Mouse (Mus musculus) liver, postnatal 0 days (tissue): ENCODE measurements at regions not wholly inside any gene's neighbourhood (a gene's known extent, or its start where the extent isn't known, plus 50 kb on each side); places are given as distances from the start of the nearest gene placed in this dataset.
"Not testable (repeated sequence)": the region's sequence is repeated elsewhere in the genome, so short reads cannot be mapped to it uniquely, and the experiment has no call there.

ENCODE experiments used
- ATAC-seq: fragments of 200-750 bp; cut with Nextera tagmentation; 2 replicates; pipeline ENCODE4 v1.8.0; 2017; ENCODE audit warnings: mild to moderate bottlenecking, moderate library complexity
- DNase-seq: peaks from one replicate; pipeline ENCODE4 v3.0.0-alpha.2; 2016
- H3K27ac ChIP-seq: fragments of 300-500 bp; sonication (generic); 2 replicates; pipeline ENCODE4 v1.5.1; 2014; ENCODE audit warnings: antibody characterized with exemption, moderate library complexity, mild to moderate bottlenecking, low read depth
- H3K27me3 ChIP-seq: fragments of 300-500 bp; sonication (generic); 2 replicates; pipeline ENCODE4 v1.6.1; 2014; ENCODE audit warnings: low read length, control low read depth, mixed read lengths; ENCODE audit not compliant: insufficient read depth
- H3K36me3 ChIP-seq: fragments of 300-500 bp; sonication (generic); replicated peaks from 2 replicates; pipeline ENCODE4 v1.6.1; 2014; ENCODE audit warnings: mild to moderate bottlenecking, control low read depth, low read length, moderate library complexity, mixed read lengths; ENCODE audit not compliant: insufficient read depth
- H3K4me1 ChIP-seq: fragments of 300-500 bp; sonication (generic); 2 replicates; pipeline ENCODE4 v1.6.1; 2014; ENCODE audit warnings: antibody characterized with exemption, mild to moderate bottlenecking, control low read depth; ENCODE audit not compliant: insufficient read depth
- H3K4me2 ChIP-seq: fragments of 300-500 bp; sonication (generic); 2 replicates; pipeline ENCODE4 v1.6.1; 2014; ENCODE audit warnings: low read depth, mild to moderate bottlenecking, low read length, moderate library complexity, mixed read lengths
- H3K4me3 ChIP-seq: fragments of 300-500 bp; sonication (generic); 2 replicates; pipeline ENCODE4 v1.5.1; 2014; ENCODE audit warnings: low read depth, low read length
- H3K9ac ChIP-seq: fragments of 300-500 bp; sonication (generic); replicated peaks from 2 replicates; pipeline ENCODE4 v1.6.1; 2014; ENCODE audit warnings: mild to moderate bottlenecking, moderate library complexity
- H3K9me3 ChIP-seq: fragments of 300-500 bp; sonication (generic); 2 replicates; pipeline ENCODE4 v1.6.1; 2016; ENCODE audit warnings: mild to moderate bottlenecking, control low read depth, low read length, mixed read lengths
- CTCF ChIP-seq: sonication (generic); IDR thresholded peaks from 2 replicates; pipeline ENCODE4 v1.5.1; 2016; ENCODE audit warnings: antibody characterized with exemption, low read depth
- EP300 ChIP-seq: IDR thresholded peaks from 2 replicates; pipeline ENCODE4 v1.6.1; 2016; ENCODE audit warnings: antibody characterized with exemption, low read depth, mild to moderate bottlenecking
- WGBS: fragments of 180-500 bp; shearing (Covaris S2); extraction: QIAGEN DNeasy Blood & Tissue Kit; methylation state at CpG from one replicate; pipeline ENCODE4 v1.1.7; 2014; ENCODE audit not compliant: insufficient replicate concordance; 5-methylcytosine and 5-hydroxymethylcytosine counted together

GRCm38 (mm10) chr4:23914423-23914822 is 581.8 kb upstream of the Mms22l start:
- WGBS = 72% methylated on average over 7 of the region's 7 CpGs
- no peak overlapping the region for H3K27ac ChIP-seq
- ATAC-seq (no peak), DNase-seq (no peak)
- H3K4me1 ChIP-seq = no peaks in the 10 kb centered on the region
- H3K9ac ChIP-seq = no peak overlapping the region
- no peaks in the 10 kb centered on the region for H3K36me3 ChIP-seq
- no peak overlapping the region for H3K4me2 ChIP-seq
- H3K9me3 ChIP-seq = no peaks in the 10 kb centered on the region
- H3K27me3 ChIP-seq = no peaks in the 10 kb centered on the region
- no peak overlapping the region for H3K4me3 ChIP-seq
- no peak for TF ChIP-seq CTCF
- TF ChIP-seq EP300 = no peak

GRCm38 (mm10) chr4:23921520-23921919 is 574.7 kb upstream of the Mms22l start:
- Histone ChIP-seq H3K36me3 (no peaks in the 10 kb centered on the region), H3K4me3 (no peak overlapping the region), H3K27ac (no peak overlapping the region), H3K9ac (no peak overlapping the region), H3K4me1 (no peaks in the 10 kb centered on the region), H3K9me3 (no peaks in the 10 kb centered on the region), H3K27me3 (no peaks in the 10 kb centered on the region), H3K4me2 (no peak overlapping the region)
- TF ChIP-seq CTCF (no peak), EP300 (no peak)
- WGBS = 73% methylated on average over 3 of the region's 3 CpGs
- ATAC-seq (no peak), DNase-seq (no peak)

DNA sequence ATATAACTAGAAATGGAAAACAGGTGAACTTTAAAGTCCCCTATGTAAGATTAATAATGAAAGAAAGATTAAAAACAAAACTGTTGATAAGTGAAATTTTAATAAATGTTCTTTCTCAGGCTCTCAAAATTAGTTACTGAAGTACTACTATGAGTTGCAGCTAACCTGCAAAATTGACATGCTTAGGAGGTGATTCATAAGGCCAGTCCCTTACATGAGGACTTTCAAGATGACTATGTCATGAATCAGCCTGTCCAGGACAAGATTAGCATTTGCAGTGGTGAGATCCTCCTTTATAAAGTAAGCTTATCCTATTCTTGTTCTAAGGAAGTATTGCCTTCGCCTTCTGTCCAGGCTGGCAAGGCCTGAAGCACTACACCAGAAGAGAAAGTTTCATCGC is 542.1 kb upstream of the Mms22l start:
- no peak for ATAC-seq
- DNase-seq = no peak
- Histone ChIP-seq H3K27ac (no peak overlapping the region), H3K27me3 (no peaks in the 10 kb centered on the region), H3K9ac (no peak overlapping the region), H3K9me3 (no peaks in the 10 kb centered on the region), H3K4me3 (no peak overlapping the region), H3K4me2 (no peak overlapping the region), H3K4me1 (no peaks in the 10 kb centered on the region), H3K36me3 (no peaks in the 10 kb centered on the region)
- TF ChIP-seq CTCF (no peak), EP300 (no peak)
- WGBS = 71% methylated on average over 2 of the region's 2 CpGs

DNA sequence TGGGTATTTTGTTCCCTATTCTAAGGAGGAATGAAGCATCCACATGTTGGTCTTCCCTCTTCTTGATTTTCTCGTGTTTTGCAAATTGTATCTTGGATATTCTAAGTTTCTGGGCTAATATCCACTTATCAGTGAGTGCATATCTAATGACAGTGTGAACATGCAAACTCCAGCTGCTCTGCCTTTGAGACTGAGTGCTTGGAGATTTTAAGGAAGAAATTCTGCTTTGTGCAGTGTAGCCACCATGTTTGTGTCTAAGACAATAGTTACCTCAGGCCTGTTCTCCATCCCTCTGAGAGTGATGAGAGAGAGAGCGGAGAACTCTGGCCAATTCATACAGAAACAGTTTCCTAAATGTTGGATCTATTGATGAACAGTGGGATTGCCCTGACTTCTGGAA is 514.1 kb upstream of the Mms22l start:
- not testable (repeated sequence) for H3K36me3 ChIP-seq, H3K9ac ChIP-seq, DNase-seq, H3K27me3 ChIP-seq, H3K4me2 ChIP-seq, H3K4me3 ChIP-seq, H3K27ac ChIP-seq, H3K4me1 ChIP-seq, H3K9me3 ChIP-seq, ATAC-seq
- WGBS = 76% methylated on average over 2 of the region's 2 CpGs

DNA sequence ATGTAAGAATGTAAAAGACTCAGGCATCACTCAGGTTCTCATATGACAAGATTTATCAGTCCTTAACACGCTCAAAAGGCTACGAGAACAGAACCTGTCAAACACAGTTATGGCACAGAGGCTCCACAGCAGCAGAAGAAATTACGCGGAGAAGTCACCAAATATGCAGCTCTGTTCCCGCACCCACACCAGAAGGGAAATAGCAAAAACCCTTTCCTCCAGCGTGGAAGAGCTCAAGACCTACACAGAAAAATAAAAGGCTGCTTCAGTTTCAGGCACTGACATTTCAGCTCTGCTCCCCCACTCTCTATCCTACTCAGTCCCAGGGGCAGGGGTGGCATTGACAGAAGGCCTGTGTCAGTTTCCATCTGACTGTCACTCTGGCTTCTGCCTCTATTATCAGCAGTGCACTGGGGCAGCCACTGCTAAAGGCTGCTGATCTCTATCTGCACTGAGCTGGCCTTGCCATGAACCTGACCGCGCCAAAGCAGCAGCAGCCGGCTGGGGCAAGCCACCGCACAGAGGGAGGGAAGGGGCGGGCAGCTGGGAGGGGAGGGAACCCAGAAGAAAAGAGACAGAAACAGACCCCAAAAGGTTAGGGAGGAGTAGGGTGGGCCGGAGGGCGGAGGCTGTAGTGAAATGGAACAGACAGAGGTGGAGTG is 513.3 kb upstream of the Mms22l start:
- TF ChIP-seq EP300 (no peak), CTCF (no peak)
- ATAC-seq = no peak
- no peak overlapping the region for H3K9ac ChIP-seq
- H3K27ac ChIP-seq = no peak overlapping the region
- H3K27me3 ChIP-seq = no peaks in the 10 kb centered on the region
- H3K4me2 ChIP-seq = no peak overlapping the region
- DNase-seq = no peak
- no peaks in the 10 kb centered on the region for H3K36me3 ChIP-seq
- no peak overlapping the region for H3K4me3 ChIP-seq
- WGBS = 37% methylated on average over 13 of the region's 13 CpGs
- no peaks in the 10 kb centered on the region for H3K4me1 ChIP-seq
- H3K9me3 ChIP-seq = no peaks in the 10 kb centered on the region

DNA sequence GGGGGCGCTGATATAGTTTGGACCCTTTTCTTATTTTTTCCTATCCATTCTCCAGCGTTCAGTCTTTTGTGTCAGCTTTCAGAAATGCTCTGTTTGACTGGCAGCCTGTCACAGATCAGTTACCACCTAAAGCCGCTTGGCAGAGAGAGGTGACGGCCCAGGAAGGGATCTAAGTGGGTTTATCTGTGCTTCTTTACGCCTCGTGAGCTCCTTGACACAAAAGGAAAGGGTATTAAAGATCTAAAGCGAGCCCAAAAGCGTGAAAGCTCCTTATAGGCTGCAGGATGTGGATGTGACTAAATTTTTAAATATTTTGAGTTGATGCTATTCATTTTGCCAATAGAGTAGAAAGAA is 512.8 kb upstream of the Mms22l start:
- DNase-seq (no peak), ATAC-seq (no peak)
- Histone ChIP-seq H3K4me2 (no peak overlapping the region), H3K9ac (no peak overlapping the region), H3K36me3 (no peaks in the 10 kb centered on the region), H3K27ac (no peak overlapping the region), H3K27me3 (no peaks in the 10 kb centered on the region), H3K4me3 (no peak overlapping the region), H3K9me3 (no peaks in the 10 kb centered on the region), H3K4me1 (no peaks in the 10 kb centered on the region)
- TF ChIP-seq CTCF (no peak), EP300 (no peak)
- WGBS = 18% methylated on average over 8 of the region's 8 CpGs

- H3K27me3 ChIP-seq = no peaks in the 10 kb centered on the region
- H3K36me3 ChIP-seq = no peaks in the 10 kb centered on the region
- TF ChIP-seq CTCF (no peak), EP300 (no peak)
- H3K4me3 ChIP-seq = no peak overlapping the region
- no peaks in the 10 kb centered on the region for H3K9me3 ChIP-seq
- WGBS = 72% methylated on average over 3 of the region's 3 CpGs
- H3K9ac ChIP-seq = no peak overlapping the region
- no peak overlapping the region for H3K27ac ChIP-seq
- no peaks in the 10 kb centered on the region for H3K4me1 ChIP-seq
- DNase-seq (no peak), ATAC-seq (no peak)
- no peak overlapping the region for H3K4me2 ChIP-seq
Observed at GRCm38 (mm10) chr4:23984005-23984404, 512.2 kb upstream of the Mms22l start.
